Mouse (Mus musculus): ENCODE measurements around the gene Ovgp1. TPM values are rescaled to one million over a fixed set of nuclear protein-coding genes. Genes with fewer than 3 reads are reported as not detected.
"Not testable (repeated sequence)": the region's sequence is repeated elsewhere in the genome, so short reads cannot be mapped to it uniquely, and the experiment has no call there.

The Ovgp1 gene
- total RNA-seq, 2 experiments from 2014 or later: 2.6 to 2.7 TPM

GRCm38 (mm10) chr3:106000707-106001375 is 27.3 kb downstream of the Ovgp1 start:
- Histone ChIP-seq H3K4me3 (peak overlapping the region; percentile 23), H3K27ac (no peak overlapping the region)
- intact Hi-C loops (cut with DNase I): no loop called here
- no peak for TF ChIP-seq CTCF (IDR thresholded peaks at IDR 0.05)
- no peak for DNase-seq (ENCODE audit: extremely low spot score in 1 of 2, low spot score in 2 of 2)

- no peak for TF ChIP-seq CTCF (IDR thresholded peaks at IDR 0.05)
Measured at GRCm38 (mm10) chr3:106001416-106002370, 28.2 kb downstream of the Ovgp1 start.

GRCm38 (mm10) chr3:106003360-106003759 is 29.8 kb downstream of the Ovgp1 start:
- H3K4me3 ChIP-seq; H3K27ac ChIP-seq; intact Hi-C loops (cut with DNase I); DNase-seq (ENCODE audit: extremely low spot score in 1 of 2, low spot score in 2 of 2): not testable (repeated sequence)

More at GRCm38 (mm10) chr3:106001416-106002370, 28.2 kb downstream of the Ovgp1 start:
- H3K4me3 ChIP-seq: peak overlapping the region; percentile 23
- peak; percentile 25 to 43 for DNase-seq (ENCODE audit: extremely low spot score in 1 of 2, low spot score in 2 of 2)
- intact Hi-C loops (cut with DNase I): no loop called here
- H3K27ac ChIP-seq: no peak overlapping the region

GRCm38 (mm10) chr3:106014546-106014945 is 41.0 kb downstream of the Ovgp1 start, which contains the start of gene Pifo:
Gene Pifo (minus strand): TSS chr3:106014646.
- intact Hi-C loops (cut with DNase I): no loop called here
- Histone ChIP-seq H3K27ac (no peak within 1 kb of the TSS), H3K4me3 (no peak within 1 kb of the TSS)
- no peak for DNase-seq (ENCODE audit: extremely low spot score in 1 of 2, low spot score in 2 of 2)
- TF ChIP-seq CTCF (IDR thresholded peaks at IDR 0.05): no peak

DNA sequence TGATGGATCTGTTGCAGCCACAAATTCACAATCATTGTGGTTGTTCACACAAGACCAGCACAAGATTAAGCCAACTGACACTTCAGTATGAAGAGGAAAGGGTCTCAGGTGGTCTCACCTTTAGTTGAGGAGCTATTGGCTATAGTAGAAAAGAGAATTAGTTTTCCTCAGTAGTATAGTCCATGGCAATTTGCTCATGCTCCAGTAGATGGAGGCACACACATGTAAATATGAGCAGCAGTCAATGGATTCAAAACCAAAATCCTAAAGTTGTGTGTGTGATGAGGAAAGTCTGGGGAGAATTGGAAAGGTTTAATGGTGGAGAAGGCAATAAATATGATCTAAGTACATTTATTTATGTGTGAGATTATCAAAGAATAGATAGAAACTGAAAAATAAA is 48.3 kb downstream of the Ovgp1 start:
- no peak for DNase-seq (ENCODE audit: extremely low spot score in 1 of 2, low spot score in 2 of 2)
- intact Hi-C loops (cut with DNase I): loop anchor here (1.0 to 10.0 kb wide), 2 partner anchors 426 to 863 kb away; no protein-coding TSS in a partner anchor

GRCm38 (mm10) chr3:106024135-106024534 is 50.6 kb downstream of the Ovgp1 start:
- DNase-seq (ENCODE audit: extremely low spot score in 1 of 2, low spot score in 2 of 2): no peak
- intact Hi-C loops (cut with DNase I): loop anchor here (10.0 kb wide), 1 partner anchor 861 kb away; no protein-coding TSS in a partner anchor
- Histone ChIP-seq H3K4me3 (no peak overlapping the region), H3K27ac (no peak overlapping the region)
- no peak for TF ChIP-seq CTCF (IDR thresholded peaks at IDR 0.05)

More for the DNA sequence above, 48.3 kb downstream of the Ovgp1 start:
- TF ChIP-seq CTCF (IDR thresholded peaks at IDR 0.05): peak; percentile 65
- no peak overlapping the region for H3K4me3 ChIP-seq
- H3K27ac ChIP-seq: no peak overlapping the region

- H3K4me3 ChIP-seq: no peak within 1 kb of the TSS
- no peak for DNase-seq (ENCODE audit: extremely low spot score in 1 of 2, low spot score in 2 of 2)
- H3K27ac ChIP-seq: no peak within 1 kb of the TSS
- TF ChIP-seq CTCF (IDR thresholded peaks at IDR 0.05): no peak
- intact Hi-C loops (cut with DNase I): no loop called here
Measured at GRCm38 (mm10) chr3:106032781-106033180, 59.3 kb downstream of the Ovgp1 start, which contains the start of gene Chil5. Gene Chil5 (minus strand): TSS chr3:106032814.

Other genes with a start within 250 kb of the Ovgp1 start
- gene Rap1a, start 172.4 kb upstream of the Ovgp1 start, total RNA-seq (2021): 10 to 100 TPM; 63.7 to 64.7 TPM
- gene Adora3, start 102.9 kb upstream of the Ovgp1 start, total RNA-seq (2021): 1 to 10 TPM in 1 of 2 experiments, under 1 TPM in 1; 0.66 to 1.1 TPM
- under 1 TPM in 1 of 2 experiments, not detected in 1; 0.75 TPM for gene Tmigd3, start 102.8 kb upstream of the Ovgp1 start, total RNA-seq (2021)
- gene I830077J02Rik, start 41.0 kb upstream of the Ovgp1 start, total RNA-seq (2021): 1 to 10 TPM in 1 of 2 experiments, under 1 TPM in 1; 0.84 to 1.5 TPM
- gene Wdr77, start 14.3 kb upstream of the Ovgp1 start, total RNA-seq (2021): 10 to 100 TPM; 50.1 to 50.2 TPM
- gene Atp5f1, start 13.6 kb upstream of the Ovgp1 start, total RNA-seq (2021): 100 to 1,000 TPM; 228 to 249 TPM
- under 1 TPM in 1 of 2 experiments, not detected in 1; 0.79 TPM for gene Pifo, start 40.9 kb downstream of the Ovgp1 start, total RNA-seq (2021)
- not detected for gene Chil5, start 59.1 kb downstream of the Ovgp1 start, total RNA-seq (2021)
- gene Chia1, start 139.5 kb downstream of the Ovgp1 start, total RNA-seq (2021): under 1 TPM; 0.68 to 0.82 TPM
- under 1 TPM in 1 of 2 experiments, not detected in 1; 0.43 TPM for gene Chil3, start 193.9 kb downstream of the Ovgp1 start, total RNA-seq (2021)
- not detected for gene Chil4, start 245.8 kb downstream of the Ovgp1 start, total RNA-seq (2021)